Comparison of ENCODE assay signal across 9 mouse cellular contexts in the genomic region with DNA sequence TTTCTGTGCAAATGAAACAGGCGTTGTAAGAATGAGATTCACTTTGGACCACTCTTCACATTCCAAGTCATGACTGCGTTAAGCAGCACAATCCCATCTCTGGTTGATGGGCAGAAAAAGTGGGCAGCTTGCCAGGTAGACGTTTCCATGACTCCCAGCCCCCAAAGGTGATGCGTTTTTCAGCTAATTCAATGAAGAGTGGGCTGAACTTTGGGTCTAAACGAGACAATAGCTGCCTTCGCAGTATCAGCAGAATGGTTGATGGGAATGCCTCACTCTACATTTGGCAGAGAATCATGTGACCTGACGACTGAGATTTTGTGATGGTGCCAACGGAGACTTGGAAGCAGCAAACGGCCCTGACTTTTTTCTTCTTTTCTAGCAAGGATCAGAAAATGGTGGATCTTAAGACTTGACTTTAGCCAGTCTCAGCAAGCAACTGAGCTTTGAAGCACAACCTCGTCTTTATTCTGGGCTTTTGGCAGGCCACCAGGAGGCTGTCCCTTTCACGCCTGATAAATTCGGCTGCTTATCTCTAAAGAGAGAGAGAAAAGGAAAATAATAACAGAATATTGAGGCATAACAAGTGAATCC. TPM values are rescaled to one million over a fixed set of nuclear protein-coding genes. Genes with fewer than 3 reads are reported as not detected.
DNase-seq lines count a peak whose midpoint lies in the region; ATAC-seq and TF ChIP-seq lines count a peak whose summit lies in the region.
"Had no signal": no experiment of that assay in that cellular context is flagged by ENCODE, and none has a peak within 500 bp of the region (broad histone marks: within the 10 kb centered on the region; RNA-seq: fewer than 3 reads in every experiment).

No protein-coding gene starts in this region.

- 65% methylated on average over 12 of the region's 12 CpGs for WGBS in liver, adult 2 months
- WGBS in liver, embryonic 11.5 days, result 60% methylated on average over 12 of the region's 12 CpGs
- WGBS in forebrain, embryonic 15.5 days, result 3% methylated on average over 12 of the region's 12 CpGs

- H3K4me3 ChIP-seq in liver, adult 2 months (ENCODE audit: insufficient read depth, low read depth, low read length), result peak overlapping the region; percentile 41
- H3K4me3 ChIP-seq in liver, embryonic 11.5 days (ENCODE audit: low read depth, low read length), result no peak overlapping the region
- peak overlapping the region; percentile 43 for H3K4me3 ChIP-seq in forebrain, embryonic 15.5 days

- no peak for ATAC-seq in liver, embryonic 11.5 days (replicated peaks; ENCODE audit: low FRiP score)
- ATAC-seq in forebrain, embryonic 15.5 days (replicated peaks), result peak; percentile 88

- H3K4me1 ChIP-seq in liver, adult 2 months (ENCODE audit: control insufficient read depth, insufficient read depth, low read length), result no peaks in the 10 kb centered on the region
- H3K4me1 ChIP-seq in liver, embryonic 11.5 days (replicated peaks; ENCODE audit: control insufficient read depth, insufficient read depth, low read length), result no peaks in the 10 kb centered on the region
- peaks cover 26% of the 10 kb centered on the region for H3K4me1 ChIP-seq in forebrain, embryonic 15.5 days

- no peak overlapping the region for H3K4me2 ChIP-seq in liver, embryonic 11.5 days
- peak overlapping the region; percentile 50 for H3K4me2 ChIP-seq in forebrain, embryonic 15.5 days (replicated peaks)

- no peak overlapping the region for H3K9ac ChIP-seq in liver, adult 2 months (ENCODE audit: low read depth, low read length)
- no peak overlapping the region for H3K9ac ChIP-seq in liver, embryonic 11.5 days (ENCODE audit: low read depth, low read length)
- peak overlapping the region; percentile 58 for H3K9ac ChIP-seq in forebrain, embryonic 15.5 days (replicated peaks)

- intact Hi-C loops in heart, postnatal 14 days (cut with DNase I), result loop anchor here (2.0 kb wide), 1 partner anchor 91 kb away; no protein-coding TSS in a partner anchor

- TF ChIP-seq POLR2A in liver, adult 2 months (IDR thresholded peaks at IDR 0.05; ENCODE audit: extremely low read depth, insufficient read depth, low read length), result no peak

- H3K27ac ChIP-seq in liver, adult 2 months (replicated peaks; ENCODE audit: insufficient read depth, low read depth, low read length), result no peak overlapping the region; the same call in 1 of the 2 replicates
- H3K27ac ChIP-seq in liver, embryonic 11.5 days (ENCODE audit: low read depth, low read length), result no peak overlapping the region
- H3K27ac ChIP-seq in forebrain, embryonic 15.5 days (replicated peaks), result peak overlapping the region; percentile 97

- TF ChIP-seq CTCF in liver, adult 2 months (IDR thresholded peaks at IDR 0.05; ENCODE audit: low read depth, low read length), result no peak

- no peaks in the 10 kb centered on the region for H3K27me3 ChIP-seq in liver, adult 2 months (ENCODE audit: control insufficient read depth, insufficient read depth, low read length)
- H3K27me3 ChIP-seq in liver, embryonic 11.5 days (replicated peaks; ENCODE audit: control insufficient read depth, insufficient read depth, low read length), result no peaks in the 10 kb centered on the region
- no peaks in the 10 kb centered on the region for H3K27me3 ChIP-seq in forebrain, embryonic 15.5 days

- peak; percentile 14 for DNase-seq in liver, adult 2 months (ENCODE audit: extremely low read depth, low read depth, low spot score)
- no peak for DNase-seq in liver, embryonic 11.5 days (ENCODE audit: low spot score)
- peak; percentile 72 to 81 for DNase-seq in heart, postnatal 14 days
- DNase-seq in layer of hippocampus, adult 9-11 months, result peak; percentile 79
- DNase-seq in lung, postnatal 4 days, result peak; percentile 53 to 66
- DNase-seq in right cerebral cortex, postnatal 36 days (ENCODE audit: low spot score in 2 of 2), result peak; percentile 47
- no peak for DNase-seq in spleen, postnatal 4 days (ENCODE audit: low spot score in 2 of 2)

- no peaks in the 10 kb centered on the region for H3K9me3 ChIP-seq in liver, embryonic 11.5 days (ENCODE audit: control insufficient read depth, low read length)
- H3K9me3 ChIP-seq in forebrain, embryonic 15.5 days, result no peaks in the 10 kb centered on the region

- H3K79me2 ChIP-seq in liver, adult 2 months (ENCODE audit: control insufficient read depth, insufficient read depth, low read length), result no peaks in the 10 kb centered on the region; the same call in 1 of the 2 replicates

- H3K36me3 ChIP-seq in liver, adult 2 months (ENCODE audit: control insufficient read depth, insufficient read depth, low read length), result no peaks in the 10 kb centered on the region
- no peaks in the 10 kb centered on the region for H3K36me3 ChIP-seq in liver, embryonic 11.5 days (ENCODE audit: control insufficient read depth, insufficient read depth, low read length)
- H3K36me3 ChIP-seq in forebrain, embryonic 15.5 days, result peaks cover under 1% of the 10 kb centered on the region; the same call in 1 of the 2 replicates

RNA-seq across cellular contexts. Expression of gene Gm11146, which starts 8.0 kb away (rescaled TPM):
- not detected in 2 replicates for total RNA-seq in liver, adult 2 months (2014; rRNA removed)
- polyA plus RNA-seq in liver, adult 2 months (2012; rRNA removed), result not detected in 2 replicates
- not detected in 2 replicates for polyA plus RNA-seq in liver, embryonic 11.5 days (2014; fragmentation: Nextera tagmentation; extraction: Ambion mirVana)
- not detected in 2 replicates for polyA plus RNA-seq in forebrain, embryonic 15.5 days (2015; fragmentation: Nextera tagmentation; extraction: Ambion mirVana)
- not detected for total RNA-seq in heart, postnatal 14 days (2021)
- polyA plus RNA-seq: intestine, embryonic 14.5 days had no signal

Comparison
In these comparisons a context has a peak if more than half of its experiments do, and no peak if none do; other contexts are left out.
1. DNase-seq: peak in liver, adult 2 months (single experiment), heart, postnatal 14 days (2 of 2), layer of hippocampus, adult 9-11 months (single experiment), lung, postnatal 4 days (2 of 2) and right cerebral cortex, postnatal 36 days (2 of 2); none in liver, embryonic 11.5 days (single experiment) and spleen, postnatal 4 days (0 of 2).